Mouse (Mus musculus) embryonic facial prominence, embryonic 14.5 days (tissue): Measurements from ENCODE around the gene Uqcr11. TPM values are rescaled to one million over a fixed set of nuclear protein-coding genes. Genes with fewer than 3 reads are reported as not detected.

Experiments
- ATAC-seq: fragments of 200-750 bp; cut with Nextera tagmentation; 2 replicates; pipeline ENCODE4 v1.8.0; 2017; ENCODE audit warnings: low read depth, moderate number of reproducible peaks, moderate TSS enrichment
- DNase-seq: peaks from one replicate; pipeline ENCODE4 v3.0.0-alpha.2; 2015; ENCODE audit warnings: low spot score
- H3K27ac ChIP-seq: fragments of 300-500 bp; sonication (generic); replicated peaks from 2 replicates; pipeline ENCODE4 v1.5.1; 2014; ENCODE audit warnings: low read depth, mild to moderate bottlenecking, low read length, moderate library complexity
- H3K27me3 ChIP-seq: fragments of 300-500 bp; sonication (generic); replicated peaks from 2 replicates; pipeline ENCODE4 v1.6.1; 2014; ENCODE audit warnings: low read length; ENCODE audit not compliant: control insufficient read depth, insufficient read depth
- H3K36me3 ChIP-seq: fragments of 300-500 bp; sonication (generic); 2 replicates; pipeline ENCODE4 v1.6.1; 2014; ENCODE audit warnings: low read length, mixed read lengths; ENCODE audit not compliant: control insufficient read depth, insufficient read depth
- H3K4me1 ChIP-seq: fragments of 300-500 bp; sonication (generic); 2 replicates; pipeline ENCODE4 v1.6.1; 2014; ENCODE audit warnings: antibody characterized with exemption, low read length; ENCODE audit not compliant: control insufficient read depth, insufficient read depth
- H3K4me2 ChIP-seq: fragments of 300-500 bp; sonication (generic); 2 replicates; pipeline ENCODE4 v1.6.1; 2014; ENCODE audit warnings: low read depth, mild to moderate bottlenecking, low read length, moderate library complexity, mixed read lengths
- H3K4me3 ChIP-seq: fragments of 300-500 bp; sonication (generic); 2 replicates; pipeline ENCODE4 v1.5.1; 2014; ENCODE audit warnings: low read depth, mild to moderate bottlenecking, low read length
- H3K9ac ChIP-seq: fragments of 300-500 bp; sonication (generic); 2 replicates; pipeline ENCODE4 v1.6.1; 2014; ENCODE audit warnings: low read depth, mild to moderate bottlenecking, low read length, moderate library complexity, mixed read lengths
- H3K9me3 ChIP-seq: fragments of 300-500 bp; sonication (generic); 2 replicates; pipeline ENCODE4 v1.6.1; 2016; ENCODE audit warnings: low read length; ENCODE audit not compliant: control insufficient read depth
- WGBS: fragments of 180-500 bp; shearing (Covaris S2); extraction: QIAGEN DNeasy Blood & Tissue Kit; methylation state at CpG from one replicate; pipeline ENCODE4 v1.1.7; 2014; 5-methylcytosine and 5-hydroxymethylcytosine counted together
- polyA plus RNA-seq: library from polyadenylated mRNA; unstranded; fragments of >200 nt; fragmentation: Nextera tagmentation; extraction: Ambion mirVana; gene quantifications from 2 replicates; pipeline ENCODE4 v1.2.1, GENCODE M21; 2014

Gene Uqcr11
- polyA plus RNA-seq, 1 experiment from 2014 or later = 879 TPM

- H3K9ac ChIP-seq = no peak overlapping the region
- DNase-seq (no peak), ATAC-seq (no peak)
- no peaks in the 10 kb centered on the region for H3K9me3 ChIP-seq
- peaks cover 93% of the 10 kb centered on the region for H3K36me3 ChIP-seq
- H3K27me3 ChIP-seq = no peaks in the 10 kb centered on the region
- H3K4me2 ChIP-seq = no peak overlapping the region
- H3K4me1 ChIP-seq = no peaks in the 10 kb centered on the region
- no peak overlapping the region for H3K4me3 ChIP-seq
- WGBS = 87% methylated on average over 40 of the region's 44 CpGs
- H3K27ac ChIP-seq = no peak overlapping the region
Observed at GRCm38 (mm10) chr10:80412656-80413541, 6.3 kb upstream of the Uqcr11 start.

- H3K27ac ChIP-seq = no peak overlapping the region
- H3K4me3 ChIP-seq = no peak overlapping the region
- H3K36me3 ChIP-seq = peaks cover 58% of the 10 kb centered on the region
- no peak overlapping the region for H3K4me2 ChIP-seq
- no peaks in the 10 kb centered on the region for H3K9me3 ChIP-seq
- WGBS = 35% methylated on average over 4 of the region's 4 CpGs
- peak overlapping the region; percentile 74; the same call in 1 of the 2 replicates for H3K9ac ChIP-seq
- no peak for ATAC-seq
- H3K27me3 ChIP-seq = no peaks in the 10 kb centered on the region
- H3K4me1 ChIP-seq = peaks cover 13% of the 10 kb centered on the region
- no peak for DNase-seq
Observed at GRCm38 (mm10) chr10:80407924-80408323, 1.3 kb upstream of the Uqcr11 start.

- Histone ChIP-seq H3K27me3 (no peaks in the 10 kb centered on the region), H3K9ac (peak overlapping the region; percentile 74), H3K4me3 (peak overlapping the region; percentile 66), H3K36me3 (peaks cover 53% of the 10 kb centered on the region), H3K4me1 (peaks cover 13% of the 10 kb centered on the region), H3K27ac (0 out of 2 replicates have a peak overlapping the region, but pooled peaks have one; percentile 88), H3K9me3 (no peaks in the 10 kb centered on the region), H3K4me2 (peak overlapping the region; percentile 85)
- WGBS = 53% methylated on average over 10 of the region's 10 CpGs
- no peak for DNase-seq
- ATAC-seq = no peak
Observed at GRCm38 (mm10) chr10:80405481-80406173, 1.0 kb downstream of the Uqcr11 start.

DNA sequence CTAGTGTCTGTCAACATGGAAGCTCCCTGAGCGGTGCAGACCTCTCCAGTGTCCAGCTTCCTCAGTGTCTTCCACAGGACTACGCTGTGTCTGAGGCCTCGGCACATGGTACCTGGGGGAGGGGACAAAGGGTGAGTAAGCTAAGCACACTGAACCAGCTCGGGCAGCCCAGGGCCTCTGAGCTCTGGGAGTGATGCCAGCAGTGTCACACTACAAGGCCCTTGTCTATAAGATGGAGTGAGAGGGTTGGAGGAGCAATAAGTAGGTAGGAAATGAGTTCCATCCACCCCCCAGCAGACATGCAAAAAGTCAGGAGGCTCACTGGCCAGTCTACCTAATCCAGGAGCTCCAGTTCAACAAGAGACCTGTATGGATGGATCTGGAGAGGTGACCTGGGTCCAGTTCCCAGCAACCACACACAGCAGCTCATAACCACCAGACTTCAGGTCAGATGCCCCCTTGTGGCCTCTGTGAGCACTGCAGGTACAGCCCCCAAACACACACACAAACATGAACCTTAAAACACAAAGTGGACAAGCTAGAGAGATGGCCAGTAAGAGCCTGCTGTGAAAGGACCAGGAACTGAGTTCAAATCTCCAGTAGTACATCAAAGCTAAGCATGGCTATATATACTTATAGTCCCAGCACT lies 3.5 kb downstream of the Uqcr11 start:
- peaks cover 33% of the 10 kb centered on the region for H3K36me3 ChIP-seq
- ATAC-seq (no peak), DNase-seq (no peak)
- WGBS = 95% methylated on average over 4 of the region's 4 CpGs
- no peaks in the 10 kb centered on the region for H3K9me3 ChIP-seq
- H3K4me1 ChIP-seq = peaks cover 18% of the 10 kb centered on the region
- H3K9ac ChIP-seq = no peak overlapping the region
- H3K4me2 ChIP-seq = no peak overlapping the region
- no peak overlapping the region for H3K27ac ChIP-seq
- H3K4me3 ChIP-seq = no peak overlapping the region
- no peaks in the 10 kb centered on the region for H3K27me3 ChIP-seq

- no peak overlapping the region for H3K4me3 ChIP-seq
- peak overlapping the region; percentile 80 for H3K4me2 ChIP-seq
- peaks cover 26% of the 10 kb centered on the region for H3K4me1 ChIP-seq
- H3K27me3 ChIP-seq = no peaks in the 10 kb centered on the region
- peak overlapping the region; percentile 68; the same call in 1 of the 2 replicates for H3K9ac ChIP-seq
- DNase-seq (no peak), ATAC-seq (no peak)
- peaks cover 50% of the 10 kb centered on the region for H3K36me3 ChIP-seq
- H3K9me3 ChIP-seq = no peaks in the 10 kb centered on the region
- WGBS = 82% methylated on average over 4 of the region's 4 CpGs
- H3K27ac ChIP-seq = no peak overlapping the region
Observed at GRCm38 (mm10) chr10:80400704-80401161, 5.9 kb downstream of the Uqcr11 start.

DNA sequence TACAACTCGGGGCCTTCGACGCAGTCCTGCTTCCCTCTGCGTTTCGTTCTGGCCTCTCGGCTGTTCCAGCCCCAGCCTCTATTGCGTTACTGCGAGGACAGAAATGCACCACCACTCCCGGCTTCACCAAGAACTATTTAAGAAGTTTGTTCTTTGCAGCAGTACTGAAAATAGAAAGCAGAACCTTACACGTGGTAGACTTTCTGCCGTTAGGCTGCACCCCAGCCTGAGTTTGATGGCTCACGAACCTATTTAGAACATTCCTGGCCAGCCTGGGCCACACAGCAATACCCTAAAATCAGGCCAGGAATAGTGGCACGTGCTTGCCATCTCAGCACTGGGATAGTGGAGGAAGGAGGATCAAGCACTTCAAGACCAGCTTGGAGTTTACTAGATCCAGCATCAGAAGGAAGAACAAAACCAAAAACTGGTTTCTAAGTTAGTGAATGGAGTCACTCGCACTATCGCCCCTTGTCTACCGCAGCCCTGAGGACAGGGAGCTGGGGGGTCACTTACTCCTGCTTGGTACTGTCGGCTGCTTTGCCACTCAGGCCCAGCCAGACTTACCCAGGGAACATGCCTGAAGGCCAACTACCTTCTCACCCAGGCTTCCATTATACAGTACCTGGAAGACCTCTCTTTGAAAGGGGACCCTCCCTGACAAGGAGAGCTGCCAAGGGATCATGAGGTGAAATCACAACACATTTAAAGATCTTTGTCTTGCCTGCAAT lies 6.5 kb downstream of the Uqcr11 start:
- Histone ChIP-seq H3K4me2 (peak overlapping the region; percentile 80), H3K4me3 (peak overlapping the region; percentile 76), H3K27ac (peak overlapping the region; percentile 90), H3K36me3 (peaks cover 56% of the 10 kb centered on the region), H3K27me3 (no peaks in the 10 kb centered on the region), H3K9ac (peak overlapping the region; percentile 68), H3K4me1 (peaks cover 21% of the 10 kb centered on the region), H3K9me3 (no peaks in the 10 kb centered on the region)
- DNase-seq (no peak), ATAC-seq (no peak)
- 14% methylated on average over 17 of the region's 17 CpGs for WGBS

- peaks cover 62% of the 10 kb centered on the region for H3K36me3 ChIP-seq
- ATAC-seq (peak; percentile 97), DNase-seq (peak; percentile 100)
- no peaks in the 10 kb centered on the region for H3K9me3 ChIP-seq
- peak within 1 kb of the TSS; percentile 94 for H3K4me2 ChIP-seq
- H3K9ac ChIP-seq = peak within 1 kb of the TSS; percentile 96
- peaks cover 19% of the 10 kb centered on the region for H3K4me1 ChIP-seq
- H3K27ac ChIP-seq = peak within 1 kb of the TSS; percentile 99
- peak within 1 kb of the TSS; percentile 76 for H3K4me3 ChIP-seq
- no peaks in the 10 kb centered on the region for H3K27me3 ChIP-seq
- WGBS = 0% methylated on average over 31 of the region's 82 CpGs
Observed at GRCm38 (mm10) chr10:80399191-80399972, 7.2 kb downstream of the Uqcr11 start, which contains the start of gene Mbd3. Gene Mbd3 (minus strand): TSS chr10:80399550.
